Mouse (Mus musculus) 3T3-L1 (cell line): ENCODE measurements at regions not wholly inside any gene's neighbourhood (a gene's known extent, or its start where the extent isn't known, plus 50 kb on each side); places are given as distances from the start of the nearest gene placed in this dataset.

Experiments
- DNase-seq: peaks from one replicate; pipeline ENCODE4 v3.0.0-alpha.2; 2015; ENCODE audit warnings: low read depth, low spot score

GRCm38 (mm10) chr4:93451357-93451756 lies 116.0 kb upstream of the Tusc1 start:
- DNase-seq: no peak

GRCm38 (mm10) chr4:93450831-93451230 lies 115.5 kb upstream of the Tusc1 start:
- no peak for DNase-seq

- DNase-seq: no peak
These were observed 109.4 kb upstream of the Tusc1 start for GRCm38 (mm10) chr4:93444666-93445065.

GRCm38 (mm10) chr4:93438587-93439336 lies 103.5 kb upstream of the Tusc1 start:
- peak; percentile 27 for DNase-seq

- DNase-seq: no peak
These were observed 102.2 kb upstream of the Tusc1 start for GRCm38 (mm10) chr4:93437386-93438130.

GRCm38 (mm10) chr4:93412695-93413094 lies 77.4 kb upstream of the Tusc1 start:
- DNase-seq: no peak

- no peak for DNase-seq
These were observed 71.6 kb upstream of the Tusc1 start for GRCm38 (mm10) chr4:93406876-93407275.

GRCm38 (mm10) chr4:93400579-93400978 lies 65.3 kb upstream of the Tusc1 start:
- no peak for DNase-seq
